Mouse (Mus musculus) cerebellum, postnatal 25 days (tissue): Measurements from ENCODE around the gene Ext2.
A peak's percentile ranks its signal among the peaks of the same experiment; 100 is the strongest.

ENCODE experiments used
- DNase-seq, 2 experiments: peaks; one replicate each; pipeline ENCODE4 v3.0.0; 2021; ENCODE audit warnings: mixed read lengths in 2 of 2

The Ext2 gene

DNA sequence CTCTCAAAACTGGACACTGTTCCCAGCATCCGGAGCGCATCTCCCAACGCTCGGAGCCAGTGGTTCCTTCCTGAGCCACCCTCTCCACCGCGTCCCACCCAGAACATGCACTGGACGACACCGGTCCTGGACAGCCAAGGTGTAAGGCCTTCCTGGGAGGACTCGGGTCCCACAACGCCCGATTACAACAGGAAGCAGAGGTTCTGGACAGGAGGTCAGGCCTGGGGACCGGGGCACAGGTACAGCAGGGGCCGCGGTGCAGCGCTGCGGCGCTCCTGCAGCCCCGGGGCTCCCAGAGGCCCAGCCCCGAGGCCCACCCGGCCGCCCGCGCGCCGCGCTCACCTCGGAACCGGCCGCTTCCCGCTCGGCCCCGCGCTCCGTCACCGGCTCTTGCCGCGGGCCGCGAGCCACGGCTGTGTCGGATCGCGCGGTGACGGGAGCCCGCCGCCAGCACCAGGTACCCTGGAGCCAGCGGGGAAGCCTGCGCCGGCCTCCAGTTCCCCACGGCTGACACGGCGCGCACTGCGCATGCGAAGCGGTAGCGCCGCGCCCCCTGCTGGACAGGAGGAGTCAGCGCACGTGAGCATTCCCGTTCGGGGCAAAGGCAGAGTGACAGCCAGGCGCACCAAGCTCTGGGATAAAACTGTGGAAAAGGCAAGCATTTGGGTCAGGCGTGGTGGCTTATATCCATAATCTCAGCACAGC, at the start of gene Ext2:
Gene Ext2 (minus strand): TSS at position 524 of the 705 bp plus-strand sequence.
- peak; percentile 97 to 98 for DNase-seq

DNA sequence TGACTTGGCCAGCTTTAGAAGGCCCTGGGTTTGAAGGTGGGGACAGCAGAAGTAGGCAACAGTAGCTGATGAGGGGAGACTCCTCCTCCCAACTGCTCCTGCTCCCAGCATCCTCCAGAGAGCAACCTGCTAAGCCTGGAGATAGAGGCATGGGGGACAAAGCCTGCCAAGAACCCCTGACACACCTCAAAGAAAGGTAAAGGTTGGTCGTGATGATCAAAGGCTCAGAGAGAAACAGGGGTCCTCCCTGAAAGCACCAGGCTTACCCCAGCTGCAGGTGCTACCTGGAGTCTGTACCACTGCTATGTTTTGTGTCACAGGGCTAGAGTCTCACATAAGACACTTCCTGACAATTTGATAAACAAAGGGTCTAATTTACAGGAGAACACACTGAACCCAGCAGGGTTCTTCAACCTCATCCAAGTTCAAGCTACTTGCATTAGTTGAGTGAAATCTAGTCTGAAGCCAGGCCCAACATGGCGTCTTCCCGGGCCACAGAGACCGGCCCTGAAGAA, 49.1 kb upstream of the Ext2 start:
- no peak for DNase-seq

DNA sequence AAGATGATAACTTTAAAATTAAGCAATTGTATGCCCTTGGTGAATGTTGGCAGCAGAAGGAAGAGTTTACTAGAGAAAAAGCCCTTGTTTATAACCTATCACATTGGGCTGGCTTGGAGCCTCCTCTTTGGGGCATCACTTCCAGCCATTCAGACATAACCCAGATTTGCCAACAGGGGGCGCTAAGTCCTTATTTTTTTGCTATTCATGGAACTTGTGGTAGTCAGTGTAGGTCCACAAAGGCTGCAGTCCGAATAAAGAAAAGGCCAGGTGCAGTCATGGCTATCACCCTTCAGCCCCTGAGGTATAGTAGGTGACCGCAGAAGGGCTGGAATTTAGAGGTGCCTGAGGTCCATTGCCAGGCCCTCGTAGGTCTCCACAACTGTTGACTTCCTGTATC, 48.5 kb upstream of the Ext2 start:
- peak; percentile 74 to 82 for DNase-seq

DNA sequence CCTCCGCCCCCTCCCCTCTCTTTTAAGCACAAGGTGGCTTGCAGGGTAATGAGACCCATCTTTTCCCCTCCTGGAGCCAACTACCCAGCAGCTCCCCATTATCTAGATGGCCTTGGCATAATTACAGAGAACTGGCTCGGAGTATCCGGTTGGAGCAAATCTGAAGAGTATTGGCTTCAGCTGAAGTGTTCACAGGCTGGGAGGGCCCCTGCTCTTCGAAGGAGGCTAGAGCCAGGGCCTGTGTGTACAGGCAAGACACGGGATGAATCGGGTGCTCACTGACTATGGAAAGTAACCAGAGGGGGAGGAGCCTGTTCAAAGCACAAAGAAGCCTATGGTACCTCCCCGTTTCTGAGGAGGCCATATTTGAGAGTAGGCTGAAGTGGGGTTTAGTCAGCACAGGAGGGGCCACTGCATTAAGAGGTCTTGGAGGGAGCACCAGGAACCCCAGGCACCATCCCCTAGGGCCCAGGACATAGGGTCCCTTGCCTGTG, 46.8 kb upstream of the Ext2 start, which contains the start of gene Accsl:
Gene Accsl (minus strand): TSS at position 51 of the 494 bp plus-strand sequence.
- DNase-seq: no peak

DNA sequence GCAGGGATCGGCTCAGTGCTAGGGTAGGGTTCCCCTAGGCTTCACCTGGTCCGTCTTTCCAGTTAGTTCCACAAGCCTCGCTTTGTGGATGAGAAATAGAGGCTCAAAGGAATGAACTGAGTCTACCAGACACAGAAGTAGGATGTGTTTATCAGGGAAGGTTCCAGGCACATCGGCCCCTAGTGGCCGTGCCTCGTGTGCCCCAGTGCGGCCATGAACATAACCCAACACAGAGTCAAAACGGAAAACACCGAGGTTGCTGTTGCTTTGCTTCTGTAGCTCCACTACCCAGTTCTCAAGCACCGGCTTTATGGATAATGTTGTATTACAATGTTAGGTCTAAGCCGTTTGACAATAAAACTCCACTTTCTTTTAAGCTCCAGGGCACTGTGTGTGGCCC, 46.2 kb upstream of the Ext2 start:
- no peak for DNase-seq

DNA sequence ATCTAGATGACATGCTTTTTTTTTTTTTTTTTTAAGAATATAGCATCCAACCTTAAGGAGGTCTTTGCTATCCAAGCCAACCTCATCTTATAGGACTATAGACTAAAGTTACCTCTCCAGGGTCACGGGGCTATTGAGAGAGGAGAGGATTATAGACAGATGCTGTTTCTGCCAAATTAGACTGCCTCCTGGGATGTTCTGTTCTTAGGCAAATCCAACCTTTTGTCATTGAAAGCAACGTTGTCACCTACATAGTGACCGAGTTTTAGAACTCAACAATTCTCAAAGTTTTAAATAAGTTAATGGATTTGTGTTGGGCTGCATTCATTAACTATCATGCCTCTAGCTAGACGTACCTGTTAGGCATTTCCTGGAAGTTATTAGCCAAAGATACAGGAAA, 40.9 kb upstream of the Ext2 start:
- no peak for DNase-seq

DNA sequence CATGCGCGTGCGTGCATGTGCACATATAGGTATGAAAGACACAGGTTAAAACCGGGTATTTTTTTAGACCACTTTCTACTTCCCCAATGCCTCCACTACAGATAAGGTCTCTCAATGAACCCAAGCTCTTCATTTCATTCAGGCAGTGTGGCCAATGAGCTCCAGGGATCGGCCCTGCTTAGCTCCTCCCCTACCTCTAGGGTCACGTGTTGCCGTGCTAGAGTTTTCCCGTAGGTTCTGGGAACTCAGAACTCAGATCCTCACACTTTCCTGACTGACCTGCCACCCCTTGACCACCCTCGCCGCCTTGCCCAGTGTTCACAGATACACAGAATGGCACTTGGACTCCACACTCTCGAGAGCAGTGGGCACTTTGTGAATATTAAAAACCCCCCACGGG, 36.5 kb upstream of the Ext2 start:
- DNase-seq: no peak

DNA sequence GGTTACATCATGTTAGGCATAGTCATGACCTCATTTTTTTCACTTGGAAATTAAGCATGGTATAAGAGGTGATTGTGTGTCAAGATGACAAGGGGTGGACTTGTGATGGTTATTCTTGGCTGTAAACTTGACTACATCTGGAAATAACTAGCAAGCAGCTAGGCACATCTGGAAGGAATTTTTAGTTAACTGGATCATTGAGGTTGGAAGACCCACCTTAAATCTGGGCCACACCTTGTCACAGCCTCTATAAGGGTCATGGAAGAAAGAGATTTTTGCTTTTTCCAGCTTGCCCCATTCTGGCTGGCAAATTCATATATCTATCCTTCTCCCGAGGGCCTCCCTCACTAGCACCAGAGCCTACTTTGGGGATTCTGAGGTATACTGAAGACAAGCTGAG, 28.9 kb upstream of the Ext2 start:
- no peak for DNase-seq

DNA sequence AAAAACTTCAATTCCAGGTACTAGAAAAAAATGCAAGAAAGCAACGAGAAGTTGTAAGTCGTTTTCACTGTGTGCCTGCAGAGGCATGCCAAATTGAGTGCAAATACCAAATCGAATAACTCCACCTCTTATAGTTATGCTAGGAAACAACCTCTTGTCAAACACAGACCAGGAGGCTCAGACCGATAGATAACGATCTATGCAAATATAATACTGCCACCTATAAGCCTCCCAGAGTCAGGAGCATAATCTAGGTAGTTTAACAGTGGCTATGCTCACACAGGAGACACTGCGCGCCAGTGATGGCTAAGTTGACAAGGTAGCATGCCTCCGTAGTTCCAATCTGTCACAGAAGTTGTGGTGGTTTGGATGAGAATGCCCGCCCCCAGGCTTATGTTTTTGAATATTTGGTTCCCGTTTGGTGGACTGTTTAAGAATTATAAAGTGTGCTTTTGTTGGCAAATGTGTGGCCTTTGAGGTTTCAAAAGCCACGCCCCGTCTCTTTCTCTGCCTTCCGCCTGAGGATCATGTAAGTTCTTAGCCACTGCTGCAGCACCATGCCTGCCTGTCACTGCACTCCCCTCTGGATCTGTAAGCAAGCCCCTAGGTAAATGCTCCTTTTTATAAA, 28.1 kb upstream of the Ext2 start:
- DNase-seq: no peak

DNA sequence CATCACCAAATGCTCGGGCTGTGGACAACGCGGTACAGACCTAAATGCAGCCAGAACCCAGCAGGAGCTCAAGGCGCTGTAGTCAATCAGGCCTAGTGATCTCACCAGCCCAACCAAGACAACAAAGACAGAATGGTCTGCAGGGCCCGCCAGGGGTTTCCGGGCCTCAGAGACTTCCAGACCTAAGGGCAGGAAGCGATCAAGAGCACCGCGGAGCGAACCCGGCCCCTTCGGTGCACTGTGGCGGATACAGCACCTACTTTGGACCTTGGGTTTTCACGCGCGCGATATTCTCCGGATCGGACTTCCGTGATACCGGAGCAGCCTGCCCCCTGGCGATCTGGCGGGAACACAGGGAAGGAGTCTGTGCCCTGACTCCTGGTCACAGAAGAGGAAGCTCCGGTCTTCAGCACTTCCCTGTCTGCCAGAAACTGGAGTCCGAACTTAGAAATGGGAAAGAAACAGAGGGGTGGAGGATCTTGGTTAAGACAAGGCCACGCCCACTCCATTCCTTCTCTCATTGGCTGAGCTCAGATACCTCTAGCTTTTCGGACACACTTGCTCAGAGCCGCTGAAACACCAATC, 27.2 kb upstream of the Ext2 start, which contains the start of gene Accs:
Gene Accs (minus strand): TSS at position 439 of the 585 bp plus-strand sequence.
- DNase-seq: peak; percentile 77 to 82

DNA sequence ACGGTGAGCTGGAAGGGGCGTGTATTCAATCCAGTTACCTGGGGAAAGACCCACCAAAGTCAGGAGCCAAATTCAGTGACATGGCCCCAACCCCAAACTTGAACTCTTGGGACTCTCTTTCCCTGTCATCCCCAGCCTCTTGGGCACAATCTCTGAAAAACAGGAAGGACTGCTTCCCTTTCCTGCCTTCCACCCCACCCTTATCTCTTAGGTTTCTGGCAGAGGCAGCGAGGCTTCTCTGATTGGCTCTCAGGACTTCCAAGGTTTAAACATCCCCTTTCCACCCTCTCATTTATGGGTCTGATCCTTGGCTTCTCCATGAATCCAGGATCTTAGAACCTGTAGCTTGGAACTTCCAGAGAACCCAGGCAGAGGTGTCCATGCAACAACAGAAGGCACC, 19.0 kb upstream of the Ext2 start:
- DNase-seq: no peak

DNA sequence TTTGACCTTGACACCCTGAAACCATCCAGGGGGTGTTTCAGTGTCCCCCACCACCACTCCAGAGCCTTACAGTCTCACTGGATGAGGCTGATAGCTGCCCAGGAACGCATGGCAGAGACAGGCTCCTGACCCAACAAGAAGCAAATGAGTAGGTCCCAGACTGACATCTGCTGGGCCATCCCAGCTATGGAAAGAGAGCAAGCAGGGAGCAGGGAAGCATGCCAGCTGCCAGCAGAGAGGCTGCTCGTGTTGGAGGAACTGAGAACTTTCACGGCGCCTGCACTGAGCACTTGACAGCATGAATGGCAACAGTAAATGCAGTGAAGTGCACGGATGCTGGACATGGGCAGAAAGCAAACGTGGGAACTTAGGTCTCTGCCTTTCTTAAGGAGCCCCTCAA, 17.7 kb upstream of the Ext2 start:
- peak; percentile 66 to 81 for DNase-seq

DNA sequence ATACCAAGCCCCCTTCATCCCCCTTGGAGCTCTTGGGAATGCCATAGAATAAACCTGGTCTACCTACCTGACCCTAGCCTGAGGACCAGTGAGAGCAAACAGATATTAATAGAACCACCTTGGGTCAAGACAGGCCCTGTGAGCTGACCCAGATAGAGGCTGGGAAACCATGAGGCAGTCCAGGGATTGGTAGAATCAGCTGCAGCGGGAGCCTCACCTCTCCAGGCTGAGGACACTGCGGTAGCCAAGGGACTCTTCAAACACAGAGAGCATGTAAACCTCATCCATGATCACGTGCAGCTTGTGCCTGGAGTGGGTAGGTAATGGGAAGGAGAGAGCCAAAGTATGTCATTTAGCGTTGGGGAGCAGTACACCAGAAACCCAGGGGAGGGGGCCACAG, 16.6 kb upstream of the Ext2 start:
- DNase-seq: no peak

DNA sequence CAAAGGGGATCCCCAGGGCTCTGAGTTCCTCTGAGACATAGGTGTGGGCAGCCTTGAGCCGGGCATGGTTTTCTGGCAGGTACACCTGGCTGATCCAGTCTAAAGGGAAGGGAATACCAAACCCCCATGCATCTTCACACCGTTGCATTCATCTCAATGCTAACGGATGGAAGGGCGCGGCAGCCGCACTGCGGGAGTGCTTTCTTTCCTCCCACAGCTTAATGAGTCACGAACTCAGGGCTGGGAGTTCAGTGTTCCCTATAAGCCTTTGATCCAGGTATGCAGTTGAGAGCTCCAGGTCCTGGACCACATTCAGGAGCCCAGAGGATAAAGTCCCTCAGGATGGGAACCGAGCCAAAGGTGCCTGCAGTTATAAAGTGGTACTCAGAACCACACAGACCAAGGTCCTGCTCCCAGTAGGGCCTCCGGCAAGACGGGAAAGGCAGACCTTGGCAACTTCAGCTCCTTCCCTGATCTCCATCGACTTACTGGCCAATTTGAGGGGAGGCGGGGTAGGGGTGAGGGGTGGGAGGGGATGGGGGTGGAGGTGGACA, 13.9 kb upstream of the Ext2 start:
- no peak for DNase-seq

DNA sequence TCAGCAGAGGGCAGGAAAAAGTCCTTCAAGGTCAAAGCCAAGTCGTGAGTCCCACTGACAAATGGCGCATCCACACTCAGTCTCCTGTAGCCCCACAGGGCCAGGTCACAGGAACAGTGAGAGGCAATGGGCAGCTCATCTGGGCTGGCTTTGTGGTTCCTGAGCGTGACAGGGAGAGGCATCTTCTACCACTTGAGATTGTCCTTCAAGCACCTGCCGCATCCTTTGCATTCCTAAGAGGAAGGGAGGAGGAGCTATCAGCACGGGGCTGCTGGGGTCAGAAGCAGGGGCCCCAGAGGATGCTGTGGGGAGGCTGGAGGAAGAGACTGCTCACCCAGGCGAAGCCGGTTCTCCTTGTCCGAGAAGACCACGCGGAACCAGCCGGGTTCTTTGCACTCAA, 13.2 kb upstream of the Ext2 start:
- DNase-seq: no peak

DNA sequence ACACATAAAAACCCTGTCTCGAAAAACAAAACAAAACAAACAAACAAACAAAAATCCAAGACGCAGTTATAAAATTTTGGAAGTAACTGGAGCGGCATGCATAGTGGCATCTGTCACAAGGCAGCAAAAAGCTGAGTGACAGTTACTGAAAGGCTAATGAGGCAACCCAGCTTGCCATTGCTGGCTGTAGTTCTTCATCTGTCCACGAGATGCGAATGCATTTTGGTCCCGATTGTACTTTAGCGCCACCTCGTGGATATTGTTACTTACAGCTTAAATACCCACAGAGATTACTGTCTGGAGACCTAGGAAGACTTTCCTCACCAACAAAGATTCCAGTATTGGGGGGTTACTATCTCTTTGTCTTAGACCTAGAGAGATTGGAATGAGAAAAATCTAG, 1.2 kb upstream of the Ext2 start:
- DNase-seq: peak; percentile 65 to 82

DNA sequence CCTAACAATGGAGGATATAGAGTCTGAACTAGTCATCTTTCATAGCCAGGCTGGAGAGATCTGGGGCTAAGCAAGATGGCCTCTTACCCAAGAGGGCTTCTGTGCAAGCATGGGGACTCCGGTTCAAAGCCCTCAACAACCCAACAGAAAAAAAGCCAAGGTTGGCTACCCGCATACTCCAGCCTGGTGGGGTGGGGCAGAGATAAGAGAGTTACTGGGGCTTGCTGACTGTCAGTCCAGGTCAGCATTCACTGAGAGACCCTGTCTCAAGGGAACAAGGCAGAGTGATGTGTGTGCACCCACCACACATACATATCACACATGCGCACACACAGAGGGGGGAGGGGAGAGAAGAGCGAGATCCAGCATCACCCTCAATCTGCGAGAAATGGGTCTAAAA, 4.6 kb downstream of the Ext2 start:
- no peak for DNase-seq

DNA sequence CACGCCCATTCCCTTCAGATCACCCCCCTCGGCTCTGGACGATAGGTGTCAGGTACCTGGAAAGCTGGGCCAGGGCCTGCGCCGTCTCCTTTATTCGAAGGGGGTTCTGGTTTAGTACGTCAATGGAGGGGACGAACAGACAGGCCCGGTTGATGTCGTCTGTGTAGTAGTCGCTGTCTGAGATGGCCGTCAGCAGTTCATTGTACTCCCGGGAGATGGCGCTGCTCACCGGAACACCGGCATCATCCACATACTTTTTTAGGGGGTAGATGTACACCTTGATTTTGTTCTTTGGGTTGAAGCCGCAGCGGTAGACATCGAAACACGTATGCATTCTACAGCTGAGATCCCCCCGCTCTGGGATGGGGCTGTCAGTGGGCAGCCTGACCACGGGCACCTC, 9.0 kb downstream of the Ext2 start:
- DNase-seq: no peak

DNA sequence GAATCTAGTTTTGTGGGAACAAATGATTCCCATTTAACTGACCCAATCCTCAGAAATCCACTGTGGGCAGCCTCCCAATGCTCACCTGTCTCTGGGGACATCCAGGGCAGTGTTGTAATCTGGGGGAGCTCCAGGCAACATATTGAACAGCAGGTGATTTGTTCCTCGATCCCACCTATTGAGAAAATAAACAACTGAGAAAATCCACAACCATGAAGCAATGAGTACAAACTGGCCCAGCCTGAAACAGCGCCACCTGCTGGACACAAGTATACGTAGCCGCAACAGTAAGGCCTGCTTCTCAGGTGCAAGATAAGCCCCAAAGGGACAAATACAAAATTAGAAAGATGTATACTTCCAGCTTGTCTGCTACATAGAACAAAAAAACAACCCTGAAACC, 10.6 kb downstream of the Ext2 start:
- peak; percentile 78 to 87 for DNase-seq

DNA sequence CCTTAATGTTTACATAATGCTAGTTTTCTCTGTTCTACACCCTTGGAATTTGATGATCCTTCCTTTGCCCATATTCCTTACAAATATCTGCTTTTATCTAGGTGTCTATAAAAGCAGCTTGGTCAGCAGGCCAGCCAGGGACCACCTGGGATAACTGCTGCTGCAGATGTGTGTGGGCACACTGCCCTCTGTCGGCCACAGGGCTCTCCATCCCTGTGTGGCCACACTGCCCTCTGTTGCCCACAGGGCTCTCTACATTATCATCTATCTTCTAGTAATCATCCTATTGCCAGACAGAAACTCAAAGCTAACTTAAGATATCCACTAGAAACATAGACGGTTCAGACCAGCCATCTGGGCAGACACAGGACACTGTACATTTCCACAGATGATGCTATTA, 12.4 kb downstream of the Ext2 start:
- DNase-seq: peak; percentile 64 to 79

DNA sequence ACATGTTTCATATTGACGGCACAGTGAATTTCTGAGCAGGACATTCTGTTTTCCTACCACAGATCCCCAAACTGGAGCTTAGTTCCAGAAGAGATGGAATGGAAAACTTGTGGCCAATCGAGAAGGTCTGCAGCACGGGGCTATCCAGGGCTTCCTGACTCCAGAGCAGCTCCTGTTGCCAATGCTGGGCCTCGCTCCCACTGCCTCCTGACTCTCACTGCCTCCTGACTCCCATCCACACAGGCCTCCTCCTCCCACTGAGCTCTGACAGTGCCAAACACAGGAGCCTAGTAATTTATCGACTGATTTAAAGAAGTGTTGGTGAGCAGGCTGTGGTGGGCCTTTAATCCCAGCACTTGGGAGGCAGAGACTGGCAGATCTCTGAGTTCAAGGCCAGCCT, 14.3 kb downstream of the Ext2 start:
- peak; percentile 50 to 62 for DNase-seq

DNA sequence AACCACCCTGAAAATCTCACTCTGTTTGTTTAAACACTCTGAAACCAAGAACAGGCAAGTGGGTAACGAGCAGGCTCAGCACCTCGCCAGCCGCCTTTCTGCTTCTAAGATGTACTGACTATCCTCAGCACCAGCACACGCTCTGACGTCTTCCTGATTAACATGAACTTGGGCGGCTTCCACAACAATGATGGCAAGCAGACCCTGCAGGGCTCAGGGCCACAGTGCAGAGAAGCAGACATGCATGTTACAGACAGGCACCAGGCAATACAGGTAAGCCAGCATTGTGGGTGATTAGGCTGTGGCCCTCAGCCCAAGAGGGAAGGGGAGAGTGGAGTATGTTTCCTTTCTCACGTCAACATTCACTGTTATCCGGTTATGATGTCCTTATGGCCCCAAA, 14.9 kb downstream of the Ext2 start:
- DNase-seq: peak; percentile 15 to 16

DNA sequence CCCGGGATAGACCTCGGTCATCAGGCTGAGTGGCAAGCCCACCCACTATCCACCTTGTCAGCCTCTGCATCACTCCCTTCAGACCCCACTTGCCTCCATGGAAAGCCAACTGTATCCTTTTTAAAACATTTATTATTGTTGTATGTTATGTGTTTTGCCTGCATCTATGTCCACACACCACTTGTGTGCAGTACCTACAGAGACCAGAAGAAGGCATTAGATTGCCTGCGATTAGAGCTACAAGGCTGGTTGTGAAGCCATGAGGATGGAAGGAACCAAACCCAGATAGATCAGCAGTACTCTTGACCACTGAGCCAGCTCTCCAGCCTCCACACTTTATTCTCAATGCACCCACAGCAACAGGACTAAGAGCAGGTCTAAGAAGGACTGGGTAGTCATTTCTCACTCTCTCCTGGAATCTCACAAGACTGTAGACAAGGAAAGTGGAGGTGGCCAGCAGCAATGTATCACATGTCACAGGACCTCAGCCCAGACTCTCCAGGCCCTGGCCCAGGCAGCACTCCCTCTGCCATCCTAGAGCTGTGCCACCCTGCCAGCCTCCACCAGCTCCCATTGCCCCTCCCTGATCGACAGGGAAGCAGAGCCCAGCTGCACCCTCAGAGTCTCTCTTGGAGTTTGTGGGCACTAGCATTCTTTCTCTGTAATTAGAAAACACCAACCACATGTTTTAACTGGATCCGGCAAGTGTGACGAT, 15.7 kb downstream of the Ext2 start:
- peak in 1 of 2 experiments; percentile 49 for DNase-seq
